Mouse (Mus musculus) megakaryocyte, embryonic 14.5 days (primary cell): ENCODE results near the gene Vstm4.

ENCODE experiments used
- FLI1 ChIP-seq: IDR thresholded peaks from 2 replicates; pipeline ENCODE4 v1.6.1; 2012; ENCODE audit warnings: low read length, inconsistent platforms, mixed read lengths
- GATA1 ChIP-seq: IDR thresholded peaks from 3 replicates; pipeline ENCODE4 v1.6.1; 2012; ENCODE audit warnings: mixed read lengths, low read length, inconsistent platforms, borderline replicate concordance

- TF ChIP-seq FLI1 (no peak), GATA1 (no peak)
Observed at GRCm38 (mm10) chr14:32814961-32815360, 41.6 kb upstream of the Vstm4 start.
